Mouse (Mus musculus): Measurements from ENCODE around the gene Zcchc3. TPM values are rescaled to one million over a fixed set of nuclear protein-coding genes. Genes with fewer than 3 reads are reported as not detected.
"Not testable (repeated sequence)": the region's sequence is repeated elsewhere in the genome, so short reads cannot be mapped to it uniquely, and the experiment has no call there.

The Zcchc3 gene
- polyA plus RNA-seq, 1 experiment from 2014 or later, result 49.8 TPM

DNA sequence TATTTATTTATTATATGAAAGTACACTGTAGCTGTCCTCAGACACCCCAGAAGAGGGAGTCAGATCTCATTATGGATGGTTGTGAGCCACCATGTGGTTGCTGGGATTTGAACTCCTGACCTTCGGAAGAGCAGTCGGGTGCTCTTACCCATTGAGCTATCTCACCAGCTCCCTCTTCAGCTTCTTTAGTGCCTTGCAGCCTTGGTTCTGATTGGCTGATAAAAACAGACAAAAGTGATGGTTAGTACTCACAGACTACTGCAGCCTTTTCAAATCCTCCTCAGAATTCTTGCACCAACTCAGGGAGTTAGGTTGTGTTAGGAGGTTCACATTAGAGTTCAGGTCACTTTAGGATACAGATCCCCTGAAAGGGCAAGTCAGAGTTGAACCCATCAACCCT is 13.7 kb upstream of the Zcchc3 start:
- not testable (repeated sequence) for H3K27me3 ChIP-seq (ENCODE audit: low read depth, poor library complexity, severe bottlenecking); H3K4me3 ChIP-seq; H3K27ac ChIP-seq (replicated peaks); H3K9me3 ChIP-seq (replicated peaks); DNase-seq (ENCODE audit: low spot score); H3K36me3 ChIP-seq
- H3K4me1 ChIP-seq, result peaks cover 13% of the 10 kb centered on the region
- WGBS, result 88% methylated on average over 2 of the region's 2 CpGs

DNA sequence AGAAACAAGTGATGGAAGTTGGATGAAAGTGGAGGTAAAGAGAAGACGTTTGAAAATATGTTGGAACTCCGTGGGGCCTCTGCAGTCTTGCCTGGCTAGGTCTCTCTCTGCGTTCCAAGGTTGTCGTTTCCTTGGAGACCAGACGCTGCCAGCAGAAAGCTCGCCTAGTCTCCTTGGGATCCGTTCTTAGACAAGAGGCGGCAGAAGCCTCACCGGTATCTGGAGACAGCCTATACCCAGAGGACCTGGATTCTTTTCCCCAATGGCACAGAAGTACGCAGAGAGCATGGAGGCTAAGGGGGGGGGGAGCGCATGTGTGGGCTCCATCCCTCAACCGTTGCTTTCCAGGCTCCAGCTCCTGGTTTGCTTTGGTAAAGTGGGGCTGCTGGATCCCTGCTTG is 12.7 kb upstream of the Zcchc3 start:
- peak; percentile 42 for DNase-seq (ENCODE audit: low spot score)
- Histone ChIP-seq H3K27ac (replicated peaks) (no peak overlapping the region; the same call in 1 of the 2 replicates), H3K4me3 (peak overlapping the region; percentile 33), H3K36me3 (no peaks in the 10 kb centered on the region), H3K9me3 (replicated peaks) (no peaks in the 10 kb centered on the region), H3K4me1 (peaks cover 13% of the 10 kb centered on the region), H3K27me3 (ENCODE audit: low read depth, poor library complexity, severe bottlenecking) (no peaks in the 10 kb centered on the region)
- WGBS, result 5% methylated on average over 12 of the region's 12 CpGs

DNA sequence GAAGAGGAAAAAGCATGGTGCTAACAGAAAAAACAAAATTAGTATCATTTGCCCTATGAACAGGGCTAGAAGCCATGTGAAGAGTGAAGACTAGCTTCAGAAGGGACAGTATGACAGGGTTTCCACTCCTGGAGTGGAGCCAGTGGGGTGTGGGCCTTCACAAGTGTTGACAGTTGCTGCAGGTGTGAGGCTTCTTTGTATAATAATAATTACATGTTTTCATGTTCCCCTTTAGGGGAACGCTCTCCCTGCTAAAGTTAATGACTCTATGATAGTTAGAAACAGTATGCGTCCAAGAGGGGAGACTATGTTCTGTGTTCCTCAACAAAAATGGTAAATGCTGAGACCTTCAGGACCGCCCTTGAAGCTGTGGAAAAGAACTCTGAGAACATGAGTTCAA is 959 bp upstream of the Zcchc3 start:
- Histone ChIP-seq H3K4me3 (peak overlapping the region; percentile 84), H3K27ac (replicated peaks) (peak overlapping the region; percentile 98; the same call in 1 of the 2 replicates)

DNA sequence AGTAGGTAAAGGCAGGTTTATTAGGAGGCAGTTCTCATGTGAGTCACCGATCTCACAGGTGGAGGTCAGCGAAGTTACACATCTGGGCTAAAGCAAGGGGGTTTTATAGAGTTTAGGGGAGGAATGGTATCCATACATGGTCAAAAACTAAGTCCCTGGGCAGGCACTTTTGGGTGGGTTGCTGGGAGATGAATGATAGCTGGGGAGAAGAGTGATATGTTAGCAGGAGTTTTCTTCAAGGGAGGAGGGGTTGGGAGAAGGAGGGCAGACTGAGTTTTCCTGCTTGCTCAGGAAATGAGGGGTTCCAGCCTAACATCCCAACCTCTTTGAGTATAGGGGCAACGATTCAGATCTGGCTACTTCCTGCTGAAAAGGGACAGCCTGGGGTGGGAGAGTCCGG is 460 bp upstream of the Zcchc3 start, which contains the start of gene 6820408C15Rik:
TSS of gene 6820408C15Rik (plus strand) at position 301 of the 400 bp plus-strand sequence.
- 33% methylated on average over 4 of the region's 4 CpGs for WGBS

More for the DNA sequence above, 959 bp upstream of the Zcchc3 start:
- peaks cover 7% of the 10 kb centered on the region; the same call in 1 of the 2 replicates for H3K9me3 ChIP-seq (replicated peaks)
- peaks cover 34% of the 10 kb centered on the region for H3K4me1 ChIP-seq
- DNase-seq (ENCODE audit: low spot score), result no peak
- peaks cover 8% of the 10 kb centered on the region; the same call in 1 of the 2 replicates for H3K36me3 ChIP-seq
- H3K27me3 ChIP-seq (ENCODE audit: low read depth, poor library complexity, severe bottlenecking), result no peaks in the 10 kb centered on the region
- WGBS, result 97% methylated on average over 3 of the region's 3 CpGs

DNA sequence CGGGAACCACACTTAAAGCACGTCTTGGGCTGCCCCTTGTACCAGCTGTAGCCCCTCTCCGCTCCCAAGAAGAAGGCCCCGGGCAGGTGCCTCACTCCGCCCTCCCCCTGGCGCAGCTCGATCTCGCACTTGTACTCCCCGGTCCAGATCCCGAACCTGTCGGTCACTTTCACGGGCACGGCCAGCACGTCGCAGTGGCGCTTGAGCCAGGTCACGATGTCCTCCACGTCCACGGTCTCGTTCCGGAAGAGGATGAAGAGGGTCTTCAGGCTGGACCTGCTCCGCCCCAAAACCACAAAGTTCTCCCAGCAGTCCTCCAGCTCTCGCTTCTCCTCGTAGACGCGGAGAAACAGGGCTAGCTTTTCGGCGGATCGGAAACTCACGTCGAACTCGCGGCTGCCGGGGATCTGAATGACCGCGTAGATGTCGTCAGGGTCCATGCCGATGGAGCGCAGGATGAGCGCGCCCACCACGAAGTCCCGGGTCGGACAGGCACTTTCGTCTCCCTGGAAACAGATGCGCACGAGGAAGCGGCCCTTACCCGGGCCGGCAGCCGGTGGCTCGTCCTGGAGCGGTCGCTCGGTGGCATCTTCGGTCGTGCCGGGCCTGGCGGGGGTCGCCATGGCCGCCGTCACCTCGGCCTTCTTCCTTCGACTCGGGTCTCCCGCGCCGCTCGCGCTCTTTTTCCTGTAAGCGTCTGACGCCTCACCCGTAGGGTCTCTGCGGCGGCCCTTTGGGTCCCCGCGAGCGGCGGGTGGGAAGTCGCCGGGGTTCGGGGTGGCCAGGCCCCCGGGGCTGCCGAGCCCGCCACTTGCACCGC is 852 bp downstream of the Zcchc3 start:
- Histone ChIP-seq H3K4me3 (peak overlapping the region; percentile 84), H3K27me3 (ENCODE audit: low read depth, poor library complexity, severe bottlenecking) (no peaks in the 10 kb centered on the region), H3K4me1 (peaks cover 51% of the 10 kb centered on the region), H3K9me3 (replicated peaks) (peaks cover 7% of the 10 kb centered on the region; the same call in 1 of the 2 replicates), H3K27ac (replicated peaks) (peak overlapping the region; percentile 98), H3K36me3 (peaks cover 8% of the 10 kb centered on the region; the same call in 1 of the 2 replicates)
- under 1% methylated on average over 84 of the region's 86 CpGs for WGBS
- DNase-seq (ENCODE audit: low spot score), result peak; percentile 70

More for the DNA sequence above, 460 bp upstream of the Zcchc3 start, which contains the start of gene 6820408C15Rik:
- no peaks in the 10 kb centered on the region for H3K27me3 ChIP-seq (ENCODE audit: low read depth, poor library complexity, severe bottlenecking)
- H3K9me3 ChIP-seq (replicated peaks), result peaks cover 7% of the 10 kb centered on the region; the same call in 1 of the 2 replicates
- peak within 1 kb of the TSS; percentile 84 for H3K4me3 ChIP-seq
- peaks cover 8% of the 10 kb centered on the region; the same call in 1 of the 2 replicates for H3K36me3 ChIP-seq
- peak within 1 kb of the TSS; percentile 98 for H3K27ac ChIP-seq (replicated peaks)
- no peak for DNase-seq (ENCODE audit: low spot score)
- H3K4me1 ChIP-seq, result peaks cover 39% of the 10 kb centered on the region

DNA sequence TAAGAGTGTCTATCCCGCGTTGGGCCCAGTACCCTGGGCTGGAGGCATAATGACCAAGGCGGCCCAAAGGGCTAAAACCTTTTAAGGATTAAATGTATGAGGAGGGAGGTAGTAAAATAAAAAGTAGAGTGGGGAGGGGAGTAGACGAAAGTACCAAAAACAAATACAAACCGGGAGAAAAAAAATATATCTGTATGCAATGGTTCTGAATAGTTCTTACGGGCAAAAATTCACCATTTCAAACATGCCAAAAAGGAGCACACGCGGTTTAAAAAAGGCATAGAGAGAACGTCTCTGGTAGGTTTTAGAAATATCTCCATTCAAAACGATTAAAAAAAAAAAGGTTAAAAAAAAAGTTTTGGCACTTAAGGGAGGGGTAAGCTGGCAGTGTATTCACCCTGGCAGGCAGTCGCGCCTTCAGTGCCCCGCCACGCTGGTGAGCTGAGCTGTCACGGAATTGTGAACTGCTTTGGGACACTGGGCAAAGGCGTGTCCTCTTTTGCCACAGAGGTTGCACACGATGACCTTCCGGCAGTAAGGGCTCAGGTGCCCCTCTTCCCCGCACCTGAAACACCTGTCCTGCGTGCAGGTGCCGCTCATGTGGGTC is 1.6 kb downstream of the Zcchc3 start:
- no peak for DNase-seq (ENCODE audit: low spot score)
- H3K27ac ChIP-seq (replicated peaks), result peak overlapping the region; percentile 98
- WGBS, result under 1% methylated on average over 21 of the region's 21 CpGs
- peaks cover 8% of the 10 kb centered on the region; the same call in 1 of the 2 replicates for H3K36me3 ChIP-seq
- H3K9me3 ChIP-seq (replicated peaks), result peaks cover 7% of the 10 kb centered on the region; the same call in 1 of the 2 replicates
- H3K4me1 ChIP-seq, result peaks cover 51% of the 10 kb centered on the region
- peak overlapping the region; percentile 84 for H3K4me3 ChIP-seq
- H3K27me3 ChIP-seq (ENCODE audit: low read depth, poor library complexity, severe bottlenecking), result no peaks in the 10 kb centered on the region

DNA sequence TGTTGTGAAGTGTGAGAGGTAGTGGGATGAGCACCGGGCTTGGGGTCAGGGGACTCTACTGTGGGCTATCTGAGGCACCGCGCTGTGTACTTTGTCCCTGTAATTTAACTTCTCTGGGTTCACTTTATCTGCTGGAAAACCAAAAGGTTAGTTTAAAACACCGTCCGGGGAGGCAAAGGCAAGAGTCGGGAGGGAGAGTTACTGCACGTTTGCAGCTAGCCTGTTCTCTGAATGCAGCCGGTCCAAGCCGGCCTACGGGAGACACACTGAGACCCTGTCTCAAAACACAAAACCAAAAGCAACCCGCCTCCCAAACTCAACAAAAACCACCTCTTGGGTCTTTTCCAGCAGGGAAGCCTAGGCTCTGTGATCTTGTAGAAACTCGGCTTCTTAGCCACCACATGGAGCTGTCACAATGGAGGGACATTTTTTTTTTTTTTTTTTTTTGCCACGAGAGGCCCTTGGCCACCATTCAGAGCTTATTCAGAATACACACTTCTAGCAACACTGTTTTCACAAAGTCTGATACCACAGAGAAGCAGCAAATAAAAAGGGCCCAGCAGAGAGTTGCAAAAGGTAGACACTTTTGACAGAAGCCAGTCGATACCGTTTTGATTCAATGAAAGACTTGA is 2.2 kb downstream of the Zcchc3 start:
- H3K4me1 ChIP-seq, result peaks cover 51% of the 10 kb centered on the region
- peaks cover 8% of the 10 kb centered on the region; the same call in 1 of the 2 replicates for H3K36me3 ChIP-seq
- no peaks in the 10 kb centered on the region for H3K27me3 ChIP-seq (ENCODE audit: low read depth, poor library complexity, severe bottlenecking)
- H3K27ac ChIP-seq (replicated peaks), result peak overlapping the region; percentile 98
- 4% methylated on average over 15 of the region's 15 CpGs for WGBS
- H3K4me3 ChIP-seq, result peak overlapping the region; percentile 84
- H3K9me3 ChIP-seq (replicated peaks), result peaks cover 7% of the 10 kb centered on the region; the same call in 1 of the 2 replicates
- DNase-seq (ENCODE audit: low spot score), result no peak

DNA sequence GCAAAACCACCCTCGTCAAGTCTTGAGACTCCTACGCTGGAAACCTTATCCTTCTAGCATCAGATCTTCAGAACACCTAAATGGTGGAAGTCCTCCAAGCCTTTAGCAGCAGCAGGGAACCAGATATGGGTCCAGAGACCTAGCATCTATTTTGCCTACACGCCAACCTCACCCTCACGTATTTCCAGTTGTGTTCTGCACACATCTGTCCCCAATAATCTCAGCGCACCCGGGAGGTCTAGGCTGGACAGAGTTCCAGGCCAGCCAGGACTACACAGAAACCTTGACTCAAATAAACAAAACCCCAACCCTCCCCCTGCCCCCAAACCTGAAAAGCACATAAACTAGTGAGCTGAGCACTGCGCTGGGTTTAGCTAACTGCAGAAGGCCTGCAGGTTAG is 3.4 kb downstream of the Zcchc3 start:
- peak overlapping the region; percentile 84 for H3K4me3 ChIP-seq
- peaks cover 58% of the 10 kb centered on the region for H3K4me1 ChIP-seq
- no peak for DNase-seq (ENCODE audit: low spot score)
- H3K27ac ChIP-seq (replicated peaks), result peak overlapping the region; percentile 98
- H3K9me3 ChIP-seq (replicated peaks), result peaks cover 7% of the 10 kb centered on the region; the same call in 1 of the 2 replicates
- peaks cover 8% of the 10 kb centered on the region; the same call in 1 of the 2 replicates for H3K36me3 ChIP-seq
- no peaks in the 10 kb centered on the region for H3K27me3 ChIP-seq (ENCODE audit: low read depth, poor library complexity, severe bottlenecking)
- 3% methylated on average over 7 of the region's 7 CpGs for WGBS

DNA sequence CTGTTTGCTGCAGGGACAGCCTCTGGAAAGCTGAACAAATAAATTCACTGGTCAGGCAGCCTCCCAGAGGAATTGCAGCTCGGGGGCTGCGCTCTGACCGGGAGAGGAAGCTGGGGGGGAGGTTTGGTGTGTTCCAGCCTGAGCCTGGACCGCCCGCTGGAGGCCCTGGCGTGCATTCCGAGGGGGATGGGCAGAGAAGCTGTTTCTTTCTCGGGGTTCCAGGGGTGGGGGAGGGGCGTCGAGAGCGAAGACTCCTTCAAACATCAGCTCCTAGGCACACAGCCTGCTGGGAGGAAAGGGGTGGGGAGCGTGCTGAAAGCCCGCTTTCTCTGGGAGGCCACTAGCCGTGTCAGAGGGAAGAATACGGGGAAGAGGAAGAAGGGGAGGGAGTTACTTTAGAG is 3.9 kb downstream of the Zcchc3 start:
- under 1% methylated on average over 15 of the region's 15 CpGs for WGBS
- H3K4me3 ChIP-seq, result peak overlapping the region; percentile 84
- no peaks in the 10 kb centered on the region for H3K27me3 ChIP-seq (ENCODE audit: low read depth, poor library complexity, severe bottlenecking)
- peak; percentile 94 for DNase-seq (ENCODE audit: low spot score)
- H3K36me3 ChIP-seq, result peaks cover 4% of the 10 kb centered on the region; the same call in 1 of the 2 replicates
- H3K4me1 ChIP-seq, result peaks cover 63% of the 10 kb centered on the region
- H3K27ac ChIP-seq (replicated peaks), result peak overlapping the region; percentile 98
- H3K9me3 ChIP-seq (replicated peaks), result peaks cover 2% of the 10 kb centered on the region; the same call in 1 of the 2 replicates

DNA sequence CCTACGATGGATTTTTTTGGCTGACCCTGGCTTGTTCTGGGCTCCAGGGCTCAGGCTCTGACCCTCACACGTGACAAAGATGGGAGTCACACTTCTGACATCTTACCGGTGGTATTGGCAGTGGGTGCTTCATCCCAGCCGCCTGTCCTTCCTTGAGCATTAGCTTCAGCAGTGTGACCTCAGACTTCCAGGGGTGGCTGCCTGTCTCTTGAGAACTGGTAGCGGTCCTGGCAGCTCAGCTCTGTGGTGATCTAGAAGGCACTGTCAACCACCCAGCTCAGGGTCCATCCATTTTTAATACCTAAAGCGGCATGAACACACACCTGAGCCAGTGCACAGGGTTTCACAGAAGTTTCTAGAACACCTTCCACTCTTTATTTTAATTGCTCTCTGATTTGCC is 5.0 kb downstream of the Zcchc3 start:
- H3K27me3 ChIP-seq (ENCODE audit: low read depth, poor library complexity, severe bottlenecking), result no peaks in the 10 kb centered on the region
- H3K4me3 ChIP-seq, result 0 out of 2 replicates have a peak overlapping the region, but pooled peaks have one; percentile 18
- no peaks in the 10 kb centered on the region for H3K9me3 ChIP-seq (replicated peaks)
- H3K27ac ChIP-seq (replicated peaks), result peak overlapping the region; percentile 98
- H3K4me1 ChIP-seq, result peaks cover 65% of the 10 kb centered on the region
- DNase-seq (ENCODE audit: low spot score), result no peak
- H3K36me3 ChIP-seq, result peaks cover 4% of the 10 kb centered on the region; the same call in 1 of the 2 replicates
- WGBS, result 77% methylated on average over 6 of the region's 6 CpGs

DNA sequence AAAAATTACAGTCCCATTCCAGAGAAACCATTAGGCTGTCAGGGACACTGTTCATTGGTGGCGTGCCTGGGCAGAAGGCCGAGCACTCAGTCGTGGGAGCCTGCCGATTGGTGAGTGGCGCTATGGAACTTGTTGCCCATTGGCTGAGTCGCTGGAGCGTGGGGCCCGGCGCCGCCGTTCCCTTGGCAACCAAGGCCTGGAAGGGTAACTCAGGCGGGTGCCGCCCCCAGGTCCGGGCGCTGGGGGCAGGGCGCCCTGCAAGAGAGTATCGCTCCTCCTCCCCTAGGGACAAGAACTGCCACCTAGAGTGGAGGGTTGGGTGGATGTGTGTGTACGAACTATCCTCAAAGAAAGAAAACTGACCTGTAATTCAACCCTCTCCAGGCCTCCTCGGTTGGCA is 8.7 kb downstream of the Zcchc3 start:
- peak; percentile 96 for DNase-seq (ENCODE audit: low spot score)
- under 1% methylated on average over 19 of the region's 19 CpGs for WGBS
- peak overlapping the region; percentile 83 for H3K27ac ChIP-seq (replicated peaks)

DNA sequence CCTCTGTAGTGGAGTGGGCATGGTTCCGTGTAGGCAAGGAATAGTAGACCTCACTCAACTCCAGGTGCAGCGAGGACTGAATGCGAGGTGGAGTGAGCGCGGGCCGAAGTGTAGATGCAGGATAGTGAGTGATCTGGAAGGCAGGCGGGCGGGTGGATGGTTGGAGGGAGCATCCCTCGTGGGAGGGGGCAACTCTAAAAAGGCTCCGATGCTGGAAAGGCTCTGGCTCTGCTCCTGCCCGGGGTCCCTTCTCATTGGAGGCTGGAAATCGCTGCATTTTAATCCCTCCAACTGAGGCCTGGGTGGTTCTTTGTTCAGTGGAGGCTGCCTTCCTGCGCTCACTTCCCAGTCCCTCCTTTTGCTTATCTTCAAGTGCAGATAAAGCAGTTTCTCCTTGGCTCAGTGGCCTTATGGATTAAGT is 15.7 kb downstream of the Zcchc3 start:
- peaks cover 50% of the 10 kb centered on the region for H3K4me1 ChIP-seq
- peak overlapping the region; percentile 71 for H3K4me3 ChIP-seq
- peaks cover 10% of the 10 kb centered on the region for H3K36me3 ChIP-seq
- no peak for DNase-seq (ENCODE audit: low spot score)
- peak overlapping the region; percentile 98 for H3K27ac ChIP-seq (replicated peaks)
- H3K9me3 ChIP-seq (replicated peaks), result no peaks in the 10 kb centered on the region
- H3K27me3 ChIP-seq (ENCODE audit: low read depth, poor library complexity, severe bottlenecking), result peaks cover 4% of the 10 kb centered on the region
- under 1% methylated on average over 13 of the region's 13 CpGs for WGBS

More for the DNA sequence above, 8.7 kb downstream of the Zcchc3 start:
- Histone ChIP-seq H3K4me1 (peaks cover 42% of the 10 kb centered on the region), H3K9me3 (replicated peaks) (no peaks in the 10 kb centered on the region), H3K36me3 (no peaks in the 10 kb centered on the region), H3K4me3 (peak overlapping the region; percentile 52), H3K27me3 (ENCODE audit: low read depth, poor library complexity, severe bottlenecking) (no peaks in the 10 kb centered on the region)
